Mouse (Mus musculus): ENCODE measurements at regions not wholly inside any gene's neighbourhood (a gene's known extent, or its start where the extent isn't known, plus 50 kb on each side); places are given as distances from the start of the nearest gene placed in this dataset.

DNA sequence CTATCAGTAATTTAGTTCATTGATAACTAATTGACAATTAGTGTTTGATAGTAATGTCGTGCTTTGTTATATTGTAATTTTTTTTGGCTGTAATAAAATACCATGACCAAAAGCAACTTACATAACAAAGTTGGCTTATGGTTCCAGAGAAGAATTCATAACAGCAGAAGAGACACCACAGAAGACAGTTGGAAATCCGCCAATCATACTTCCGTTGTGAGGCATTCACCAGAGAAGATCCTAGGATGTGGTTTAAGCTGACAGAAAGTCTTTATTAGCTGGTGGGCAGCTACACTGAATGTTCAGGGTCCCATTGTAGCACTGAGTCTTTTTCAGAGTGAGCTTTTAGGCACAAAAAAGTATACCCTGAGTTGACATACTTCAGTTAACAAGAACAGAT is 109.9 kb downstream of the Sec23a start:
- DNase-seq (ENCODE audit: low spot score) = no peak

DNA sequence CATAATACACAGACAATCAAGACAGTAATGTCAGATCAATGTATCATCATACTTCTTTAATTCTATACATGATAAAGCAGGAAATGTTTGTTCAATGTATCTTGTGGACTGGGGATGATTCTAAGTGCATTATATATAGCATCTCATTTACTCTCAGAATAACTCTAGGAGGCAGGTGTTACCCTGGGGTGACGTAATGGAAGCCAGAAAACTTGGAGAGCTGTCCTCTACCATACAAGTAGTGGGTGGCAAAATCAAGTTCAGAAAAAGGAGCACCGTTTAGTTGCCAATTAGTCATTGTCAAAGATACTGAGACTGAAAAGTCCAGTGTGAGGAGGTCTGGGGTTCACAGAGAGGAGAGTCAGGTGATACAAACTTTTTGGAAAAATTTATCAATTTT is 136.0 kb downstream of the Sec23a start:
- DNase-seq (ENCODE audit: low spot score) = no peak

DNA sequence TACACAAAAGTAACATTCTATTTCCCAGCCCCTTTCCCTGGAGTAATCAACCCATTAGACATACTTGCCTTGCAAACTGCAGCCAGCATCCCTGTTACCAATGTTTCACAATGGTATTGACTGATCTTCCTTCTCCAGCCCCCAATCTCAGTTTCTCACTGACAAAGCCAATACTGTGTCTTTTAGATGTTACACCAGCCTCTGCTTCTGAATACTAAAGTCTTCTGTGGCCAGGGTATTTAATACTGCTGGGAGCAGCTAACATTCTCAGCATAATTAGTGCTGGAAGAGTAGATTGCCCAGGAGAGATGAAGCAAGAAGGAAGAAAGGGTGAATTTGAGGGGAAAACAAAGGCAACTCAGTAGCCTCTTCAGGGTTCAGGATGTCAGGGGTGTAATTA is 139.4 kb downstream of the Sec23a start:
- DNase-seq (ENCODE audit: low spot score) = no peak

DNA sequence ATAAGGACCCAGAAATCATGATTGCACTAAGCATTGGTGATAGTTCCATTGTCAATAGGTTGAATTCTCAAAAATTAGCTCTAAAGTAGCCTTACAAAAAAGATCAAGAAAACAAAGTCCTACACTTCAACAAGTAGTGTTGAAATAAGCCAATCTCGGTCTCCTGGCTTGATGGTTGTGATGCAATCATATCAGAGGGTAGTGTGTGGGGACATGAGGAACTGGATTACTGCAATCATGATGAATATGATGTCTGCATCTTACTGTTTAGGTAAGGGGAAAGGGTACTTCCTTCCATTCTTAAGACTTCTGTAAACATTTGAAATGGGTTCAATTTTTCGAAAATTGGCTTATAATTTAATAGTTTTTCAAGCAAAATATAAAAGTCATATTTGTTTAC is 155.3 kb downstream of the Sec23a start:
- DNase-seq (ENCODE audit: low spot score) = no peak

DNA sequence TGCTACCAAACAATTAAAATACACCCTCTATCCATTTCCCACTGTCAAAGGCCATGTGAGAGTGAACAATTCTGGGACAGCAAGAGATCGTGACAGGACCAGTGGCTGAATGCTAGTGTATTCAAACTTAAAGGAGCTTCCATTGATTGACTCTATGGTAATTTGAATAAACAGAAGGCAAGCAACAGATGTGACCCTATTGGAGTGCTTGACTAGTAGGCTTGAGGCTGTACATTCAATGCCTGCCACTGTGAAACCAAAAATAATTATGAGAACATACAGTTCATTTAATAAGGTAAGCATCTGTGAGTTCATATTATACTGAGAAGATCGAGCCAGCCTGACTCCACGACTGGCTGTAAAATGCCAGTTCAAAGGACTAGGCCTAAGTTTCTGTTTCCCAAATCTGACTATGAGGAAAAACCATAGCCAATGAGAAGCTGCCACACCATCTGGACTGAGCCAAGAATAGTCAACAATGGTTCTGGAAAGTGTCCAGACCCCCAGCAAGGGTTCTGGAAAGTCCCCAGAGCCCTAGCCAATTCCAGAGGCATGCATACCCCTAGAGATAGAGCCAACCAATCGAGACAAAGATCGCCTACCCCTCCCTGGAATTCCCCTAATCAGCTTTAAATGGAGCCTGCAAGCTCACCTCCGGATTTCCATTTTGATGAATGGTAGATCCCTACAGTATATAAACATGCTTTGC is 160.0 kb downstream of the Sec23a start:
- no peak for DNase-seq (ENCODE audit: low spot score)

DNA sequence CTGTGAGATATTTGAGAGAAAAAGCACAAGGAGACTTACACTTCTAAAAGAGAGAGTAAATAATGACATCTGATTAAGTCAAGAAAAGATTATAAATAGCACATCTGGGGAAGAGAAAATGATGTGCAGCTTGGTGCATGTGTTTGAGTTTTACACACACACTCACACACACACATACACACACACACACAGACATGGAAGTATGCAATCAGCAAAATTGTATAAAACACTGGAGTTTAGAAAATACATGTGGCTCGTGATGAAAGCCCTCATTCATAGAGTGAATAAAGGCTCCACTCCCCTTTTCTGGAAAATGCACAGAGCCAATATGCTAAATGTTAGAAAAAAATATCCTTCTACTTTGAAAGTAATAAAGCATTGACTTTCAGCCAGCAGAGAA is 182.2 kb downstream of the Sec23a start:
- no peak for DNase-seq (ENCODE audit: low spot score)

DNA sequence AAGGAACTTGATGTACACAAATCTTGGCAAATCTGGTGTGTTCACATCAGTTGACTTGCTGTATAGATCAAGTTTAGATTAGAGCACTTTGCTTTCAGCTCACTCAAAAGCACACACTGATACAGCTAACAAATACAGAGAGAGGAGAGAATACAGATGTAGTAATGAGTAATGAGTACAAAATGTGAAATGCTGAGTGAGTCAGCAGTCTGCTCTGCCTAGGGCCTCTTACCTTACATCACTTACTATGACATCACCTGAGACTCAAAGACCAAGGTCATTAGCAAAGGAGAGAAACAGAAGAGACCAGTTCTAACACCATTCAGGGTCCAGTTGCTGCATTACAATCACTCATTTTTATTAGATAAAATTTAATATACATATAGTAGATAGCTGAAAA is 184.0 kb downstream of the Sec23a start:
- no peak for DNase-seq (ENCODE audit: low spot score)

DNA sequence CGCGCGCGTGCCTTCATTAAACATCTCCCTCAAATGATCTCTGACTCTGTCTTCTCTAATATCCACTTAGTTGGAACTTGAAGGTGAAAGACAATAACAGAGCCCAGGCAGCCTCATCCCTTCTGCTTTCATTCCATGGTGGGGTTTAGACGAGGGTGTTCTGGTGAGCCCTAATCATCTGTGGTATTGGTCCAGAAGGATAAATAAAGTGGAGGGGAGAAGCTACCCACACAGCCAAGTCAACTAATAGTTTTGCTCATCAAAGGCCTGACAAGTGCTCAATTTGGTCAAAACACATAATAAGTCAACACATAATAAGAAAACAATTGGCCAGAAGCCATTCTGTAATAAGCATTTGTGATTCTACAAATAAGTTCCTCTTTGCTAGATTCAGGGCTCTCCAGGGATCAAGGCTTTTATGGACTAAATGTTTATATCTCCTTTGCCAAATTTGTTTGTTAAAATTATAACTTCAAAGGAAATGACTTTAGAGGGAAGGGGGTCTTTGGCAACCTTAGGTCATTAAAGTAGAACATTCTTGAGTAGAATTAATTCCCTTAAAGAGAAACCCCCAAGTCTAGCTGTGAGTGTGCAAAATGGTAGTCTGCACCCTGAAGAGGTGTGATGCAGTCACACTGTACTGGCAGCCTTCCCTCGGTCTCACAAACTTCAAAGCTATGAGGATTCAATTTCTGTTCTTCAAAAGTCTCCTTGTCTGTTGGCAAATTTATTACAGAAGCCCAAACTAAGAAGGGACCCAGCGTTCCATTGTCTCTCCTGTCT is 186.5 kb downstream of the Sec23a start:
- DNase-seq (ENCODE audit: low spot score) = no peak

DNA sequence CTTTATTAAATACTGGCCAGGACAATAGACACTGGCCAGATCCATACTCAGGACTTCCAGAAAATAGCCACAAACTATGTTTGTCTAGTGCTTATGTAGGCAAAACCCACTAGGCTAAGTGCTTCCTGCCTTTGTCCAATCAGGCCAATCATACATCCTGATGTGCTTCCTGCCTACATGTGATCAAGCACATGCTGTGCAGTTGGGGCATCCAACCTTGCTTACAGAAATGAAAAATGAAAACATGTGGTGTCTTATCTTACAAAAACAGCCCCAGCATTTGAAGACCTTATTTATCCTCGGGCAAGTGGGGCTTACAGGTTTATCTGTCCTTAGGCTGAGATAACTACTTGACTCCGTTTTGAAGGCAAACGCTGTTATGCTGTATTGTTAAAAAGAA is 188.8 kb downstream of the Sec23a start:
- DNase-seq (ENCODE audit: low spot score) = no peak

DNA sequence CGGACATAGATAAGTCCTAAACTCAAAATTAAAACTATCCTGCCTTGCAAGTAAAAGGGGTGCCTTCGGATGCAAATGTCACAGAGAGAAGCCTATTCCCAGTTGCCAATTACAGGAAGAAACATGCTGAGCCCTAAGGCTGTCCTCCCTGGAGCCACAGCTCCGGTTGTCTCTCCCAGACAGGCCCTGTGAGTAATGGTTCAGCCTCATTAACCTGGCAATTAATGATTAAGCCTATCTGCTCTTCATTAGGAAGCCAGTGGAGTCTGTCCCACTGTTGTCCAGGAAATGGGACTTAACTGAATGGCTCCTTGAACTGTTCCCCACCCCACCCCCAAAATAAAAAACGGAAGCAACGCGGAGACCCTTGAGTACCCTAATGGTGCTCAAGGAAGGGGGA is 207.7 kb downstream of the Sec23a start:
- DNase-seq (ENCODE audit: low spot score) = no peak

DNA sequence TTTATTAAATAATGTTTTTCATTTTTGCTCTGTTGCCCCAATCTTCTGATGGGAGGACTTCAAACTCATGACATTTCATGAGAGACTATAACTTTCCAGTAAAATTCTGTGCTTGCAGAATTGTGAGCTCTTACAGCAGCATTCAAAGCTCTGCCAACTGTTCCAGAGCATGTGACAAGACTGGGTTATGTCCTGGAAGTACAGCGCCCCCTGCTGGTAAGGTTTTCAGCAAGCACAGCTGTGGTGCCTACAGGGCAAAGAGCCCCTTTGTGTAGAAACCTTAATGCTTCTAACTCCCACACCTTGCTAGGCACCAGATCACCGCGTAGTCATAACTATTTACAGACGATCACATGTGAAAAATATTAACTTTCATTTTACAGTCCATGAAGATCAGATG is 209.4 kb downstream of the Sec23a start:
- DNase-seq (ENCODE audit: low spot score) = peak; percentile 78

Data from testis, postnatal 14 days (tissue).